Mouse (Mus musculus) inflammation-experienced regulatory T-cells, adult 6 months (primary cell): ENCODE results near the gene Nkx3-2. TPM values are rescaled to one million over a fixed set of nuclear protein-coding genes. Genes with fewer than 3 reads are reported as not detected.

Source experiments
- ATAC-seq: one replicate; pipeline ENCODE4 v1.8.0; 2017
- polyA plus RNA-seq, 3 experiments: library from polyadenylated mRNA; unstranded; fragments of 100-300 nt; shearing (Covaris generic); gene quantifications; one replicate each; pipeline ENCODE4 v1.2.1; 2017

Gene Nkx3-2
- polyA plus RNA-seq, 3 experiments from 2014 or later, result not detected

DNA sequence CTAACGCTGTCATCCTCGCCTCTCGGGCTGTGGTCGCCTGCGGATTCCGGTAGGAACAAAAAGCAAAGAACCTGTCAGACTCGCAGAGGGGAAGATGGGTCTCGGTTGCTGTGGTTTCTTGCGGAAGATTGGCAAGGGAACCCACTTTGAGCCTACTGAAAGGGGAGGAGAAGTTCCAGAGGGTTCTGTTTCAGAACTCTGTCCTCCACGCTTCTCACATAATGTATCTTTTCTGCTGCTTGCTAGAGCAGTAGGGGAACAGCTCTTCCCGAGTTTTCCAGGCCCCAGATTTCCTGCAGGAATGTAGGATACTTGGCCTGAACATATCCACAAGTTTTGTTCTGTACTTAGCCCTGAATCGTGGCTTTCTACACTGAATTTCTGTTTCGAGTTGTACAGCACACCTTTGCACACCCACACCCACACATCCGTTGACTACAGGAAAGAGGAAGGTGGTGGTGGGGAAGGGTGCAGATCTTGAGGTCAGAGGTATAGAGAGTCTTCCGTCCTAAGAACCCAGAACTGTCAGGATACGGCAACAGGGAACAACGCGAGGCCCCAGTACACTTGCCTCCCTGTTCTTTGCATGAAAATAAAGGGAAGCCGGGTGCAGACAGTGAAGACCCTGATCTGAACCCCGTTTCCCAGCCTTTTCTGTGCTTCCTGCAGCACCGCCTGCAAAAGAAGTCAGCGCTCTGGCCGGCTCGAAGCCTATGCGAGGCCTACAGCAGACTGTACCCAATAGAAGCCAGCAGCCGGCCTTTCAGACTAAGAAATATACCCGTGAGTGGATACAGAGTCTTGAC is 2.0 kb downstream of the Nkx3-2 start:
- no peak for ATAC-seq

DNA sequence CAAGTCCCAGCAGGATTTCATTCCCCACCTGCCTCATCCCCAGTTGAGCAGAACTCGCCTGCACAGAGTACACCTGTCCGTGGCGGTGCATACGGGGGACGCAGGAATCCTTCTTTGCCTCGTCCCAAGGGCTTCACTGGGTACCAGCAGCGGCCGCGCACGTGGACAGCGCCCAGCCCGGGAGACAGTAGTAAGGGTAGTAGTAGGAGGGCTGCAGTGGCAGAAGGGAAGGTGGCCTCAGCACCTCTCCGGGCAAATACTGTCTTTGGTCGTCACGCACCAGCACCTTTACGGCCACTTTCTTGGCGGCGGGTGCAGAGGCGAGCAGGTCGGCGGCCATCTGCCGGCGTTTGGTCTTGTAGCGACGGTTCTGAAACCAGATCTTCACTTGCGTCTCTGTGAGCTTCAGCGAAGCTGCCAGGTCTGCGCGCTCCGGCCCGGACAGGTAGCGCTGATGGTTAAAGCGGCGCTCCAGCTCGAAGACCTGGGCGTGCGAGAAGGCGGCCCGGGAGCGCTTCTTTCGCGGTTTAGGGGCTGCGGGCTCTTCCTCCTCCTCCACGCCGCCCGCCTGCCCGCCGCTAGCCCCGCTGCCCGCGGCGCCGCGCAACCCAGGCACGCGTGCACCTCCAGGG is 2.7 kb downstream of the Nkx3-2 start:
- ATAC-seq, result no peak

DNA sequence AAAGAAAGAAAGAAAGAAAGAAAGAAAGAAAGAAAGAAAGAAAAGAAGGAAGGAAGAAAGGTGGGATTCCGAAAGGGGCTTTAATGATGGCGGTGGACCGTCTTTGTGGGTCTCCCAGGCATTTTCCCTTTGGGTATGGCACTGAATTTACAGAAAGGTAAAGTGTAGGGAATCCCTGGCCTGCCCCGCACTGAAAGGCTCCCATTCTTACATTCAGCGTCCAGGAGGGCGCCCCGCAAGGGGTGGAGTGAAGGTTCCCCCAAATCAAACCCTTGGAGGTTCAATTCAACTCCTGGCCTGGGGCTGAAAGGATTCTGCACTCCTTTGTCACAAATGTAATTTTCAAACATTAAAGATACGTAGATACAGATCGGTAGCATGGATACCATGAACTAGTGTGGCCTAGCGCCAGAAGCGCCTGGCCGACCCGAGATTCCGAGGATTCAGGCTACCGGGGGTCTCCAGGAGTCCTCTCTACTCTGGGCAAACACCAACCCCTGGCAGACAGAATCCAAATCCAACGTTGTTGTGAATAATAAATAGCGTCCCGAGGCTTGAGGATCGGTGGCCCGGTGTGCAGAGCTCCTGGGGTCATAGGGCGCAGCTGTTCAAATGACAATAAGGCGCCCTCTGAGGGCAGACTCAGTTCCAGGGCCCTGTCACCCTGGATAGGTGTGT is 3.3 kb downstream of the Nkx3-2 start:
- ATAC-seq, result no peak

DNA sequence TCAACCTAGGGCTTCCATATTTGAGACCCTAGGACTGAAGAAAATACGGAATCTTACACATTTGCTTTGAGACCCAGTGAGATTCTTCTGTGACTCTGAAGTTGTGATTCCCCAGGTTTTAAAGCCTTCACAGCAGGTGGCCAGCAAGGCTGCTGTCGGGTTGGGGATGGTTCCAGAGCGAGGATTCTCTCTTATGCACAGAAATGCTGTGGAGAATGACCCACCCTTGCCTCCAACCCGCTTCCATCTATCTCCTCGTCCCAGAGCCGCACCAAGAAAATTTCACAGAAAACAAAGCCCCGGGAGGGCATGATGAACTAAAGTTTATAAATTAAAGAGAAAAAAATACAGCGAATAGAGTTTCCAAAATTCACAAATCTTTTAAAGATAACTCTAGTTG is 4.2 kb downstream of the Nkx3-2 start:
- ATAC-seq, result no peak

DNA sequence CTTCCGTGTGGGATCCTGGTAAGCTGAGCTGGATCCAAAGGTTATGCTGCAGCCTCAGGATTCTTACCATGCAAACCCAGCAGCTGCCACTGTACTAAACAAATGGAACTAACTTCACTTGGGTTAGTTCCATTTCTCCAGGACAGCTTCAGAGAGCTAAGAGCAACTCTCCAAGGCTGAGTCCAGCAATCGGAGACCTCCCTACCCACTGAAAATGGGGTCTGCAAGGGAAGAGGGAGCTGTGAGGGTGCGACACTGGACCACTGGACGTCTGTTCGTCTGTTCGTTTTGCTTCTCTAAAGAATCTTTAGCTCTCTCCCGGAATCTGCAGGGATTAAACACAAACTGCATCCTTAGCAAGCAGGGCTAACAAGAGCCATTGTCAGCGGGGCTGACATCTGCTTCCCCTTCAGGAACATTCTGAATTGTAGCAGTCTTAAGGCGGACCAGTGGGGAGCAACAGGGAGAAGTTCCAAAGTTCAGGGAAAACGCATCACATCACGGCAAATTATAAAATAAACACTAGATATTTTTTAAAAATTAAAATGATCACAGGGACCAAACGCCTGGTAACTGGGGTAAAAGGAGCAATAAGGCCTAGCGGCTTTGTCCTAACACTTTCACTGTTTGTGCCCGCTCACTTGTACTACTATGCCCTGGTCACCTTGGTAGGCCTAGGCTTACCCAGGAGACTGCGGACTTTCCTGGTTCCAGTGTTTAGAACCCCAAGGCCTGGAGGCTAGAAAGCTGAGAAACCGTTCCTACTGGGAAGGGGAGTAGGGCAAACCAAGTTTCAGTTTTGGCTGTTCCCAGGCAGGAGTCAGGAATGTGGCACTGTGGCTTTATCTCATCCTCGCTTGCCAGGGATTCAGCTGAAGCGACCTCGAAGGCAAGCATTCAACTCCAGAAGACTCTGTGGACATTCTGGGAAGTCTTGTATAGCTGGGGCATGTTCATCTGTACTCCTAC is 5.3 kb downstream of the Nkx3-2 start:
- no peak for ATAC-seq

DNA sequence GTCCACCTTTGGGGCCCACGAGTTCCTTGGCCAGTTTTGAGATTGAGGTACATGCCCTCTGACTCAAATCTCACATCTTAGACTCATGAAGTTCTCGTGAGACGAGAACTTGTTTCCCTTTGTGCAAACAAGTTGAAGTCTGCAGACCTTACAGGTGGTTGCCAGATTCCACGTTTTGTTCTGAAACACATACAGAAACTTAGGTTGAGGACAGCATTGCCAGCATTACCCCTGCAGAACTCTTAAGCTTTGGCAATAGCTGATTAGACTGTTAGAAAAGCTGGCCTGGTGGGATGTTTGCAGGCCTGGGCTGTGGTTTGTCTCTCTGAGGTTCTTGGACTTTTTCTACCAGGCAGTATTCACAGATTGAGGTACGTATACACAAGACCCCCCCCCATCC is 7.0 kb downstream of the Nkx3-2 start:
- ATAC-seq, result no peak

DNA sequence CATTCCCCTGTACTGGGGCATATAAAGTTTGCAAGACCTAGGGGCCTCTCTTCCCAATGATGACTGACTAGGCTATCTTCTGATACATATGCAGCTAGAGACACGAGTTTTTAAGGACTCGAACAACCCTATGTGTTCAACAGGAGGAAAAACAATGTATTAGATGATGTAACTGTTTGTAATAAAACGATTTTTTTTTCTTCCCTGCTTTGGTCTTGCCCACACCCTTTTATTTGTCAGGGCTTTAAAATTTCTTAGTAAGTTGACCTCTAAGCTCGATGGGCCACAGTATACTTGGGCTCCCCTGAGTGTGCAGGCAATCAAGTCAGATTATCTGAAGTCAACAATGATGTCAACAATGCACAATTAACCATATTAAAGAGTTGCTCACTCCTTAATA is 7.9 kb downstream of the Nkx3-2 start:
- ATAC-seq, result no peak

DNA sequence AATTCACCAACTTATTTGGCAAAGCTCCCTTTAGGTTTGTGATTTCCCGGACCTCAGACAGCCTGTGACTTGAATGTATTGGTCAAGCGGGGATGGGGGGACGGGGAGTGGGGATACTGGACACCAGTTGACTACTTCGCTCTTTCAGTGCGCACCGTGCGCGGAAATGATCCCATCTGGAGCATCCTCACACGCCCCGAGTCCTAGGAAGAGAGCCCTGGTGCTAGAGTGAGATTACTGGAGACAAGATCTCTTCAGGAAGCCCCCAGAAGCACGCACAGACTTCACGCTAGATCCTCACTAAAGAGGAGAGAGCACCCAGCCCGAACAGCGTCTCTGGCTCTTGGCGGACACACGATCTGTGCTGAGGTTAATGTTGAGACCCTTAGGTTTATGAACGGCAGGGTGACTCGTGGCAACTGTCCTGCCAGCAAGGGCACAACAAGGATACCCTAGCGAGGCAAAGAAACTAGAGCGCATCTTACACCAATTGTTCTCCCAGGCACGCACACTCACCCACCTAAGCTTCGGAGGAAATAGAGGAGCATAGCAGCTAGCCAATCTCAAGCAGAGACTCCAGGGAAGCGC is 8.8 kb downstream of the Nkx3-2 start:
- no peak for ATAC-seq

DNA sequence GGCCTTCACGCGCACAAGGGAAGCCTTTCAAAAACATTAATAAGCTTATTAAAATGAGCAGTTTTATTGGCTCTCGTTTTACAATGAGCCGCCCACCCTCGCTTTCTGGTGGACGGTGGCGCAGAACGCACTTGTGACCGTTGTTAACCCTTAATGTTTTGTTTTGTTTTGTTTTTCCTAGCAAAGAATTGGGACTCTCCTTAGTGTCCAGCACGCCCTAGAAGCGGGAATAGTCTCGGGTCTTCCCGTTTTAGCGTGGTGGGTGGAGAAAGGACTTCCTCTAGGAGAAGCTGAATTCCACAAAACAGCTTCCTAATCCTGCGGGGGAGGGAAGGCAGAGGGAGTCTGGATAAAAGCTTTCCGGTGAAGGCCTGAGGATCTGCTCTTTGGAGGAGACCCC is 9.5 kb downstream of the Nkx3-2 start:
- no peak for ATAC-seq

DNA sequence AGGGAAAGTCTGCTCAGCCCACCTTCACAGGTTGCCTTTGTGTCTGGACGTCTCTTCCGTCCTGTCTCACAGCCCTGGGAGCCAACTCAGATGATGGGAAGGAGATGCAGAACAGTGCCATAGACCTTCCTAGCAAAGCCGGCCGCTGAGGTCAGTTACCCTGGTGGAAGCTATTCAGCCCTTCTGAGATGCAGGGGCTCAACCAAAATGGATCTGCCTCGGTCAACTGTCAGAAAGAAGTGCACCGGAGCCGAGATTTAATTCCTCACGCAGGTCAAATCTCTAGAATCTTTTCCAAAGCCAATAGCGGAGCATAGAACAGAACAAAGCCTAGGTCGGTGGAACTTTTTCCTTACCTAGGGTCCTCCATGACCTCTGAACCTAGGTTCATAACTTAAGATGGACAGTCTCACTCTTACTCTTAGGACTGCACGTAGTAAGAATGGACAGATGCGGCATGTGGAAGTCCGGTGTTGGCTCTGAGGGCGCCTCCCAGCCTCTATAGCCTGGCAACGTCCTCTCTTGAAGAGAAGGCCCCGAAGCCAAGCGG is 10.0 kb downstream of the Nkx3-2 start:
- ATAC-seq, result no peak

DNA sequence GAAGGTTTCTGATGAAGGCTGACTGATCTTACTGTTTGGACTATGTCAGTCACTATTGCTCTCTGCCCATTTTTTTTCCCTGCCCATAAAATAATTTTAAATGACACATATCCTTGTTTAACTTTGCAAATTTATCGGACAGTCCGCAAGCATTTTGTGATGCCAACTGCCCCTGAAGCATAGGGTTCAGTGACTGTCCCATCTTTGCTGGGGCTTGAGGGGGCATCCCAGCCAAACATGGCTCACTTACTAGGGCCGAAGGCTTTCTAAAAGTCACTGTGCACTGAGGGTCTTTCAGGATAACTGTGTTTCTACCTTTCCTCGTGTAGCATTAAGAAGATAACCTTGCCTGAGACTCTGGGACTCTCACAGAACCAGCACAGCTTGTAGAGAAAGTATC is 11.6 kb downstream of the Nkx3-2 start:
- ATAC-seq, result no peak

DNA sequence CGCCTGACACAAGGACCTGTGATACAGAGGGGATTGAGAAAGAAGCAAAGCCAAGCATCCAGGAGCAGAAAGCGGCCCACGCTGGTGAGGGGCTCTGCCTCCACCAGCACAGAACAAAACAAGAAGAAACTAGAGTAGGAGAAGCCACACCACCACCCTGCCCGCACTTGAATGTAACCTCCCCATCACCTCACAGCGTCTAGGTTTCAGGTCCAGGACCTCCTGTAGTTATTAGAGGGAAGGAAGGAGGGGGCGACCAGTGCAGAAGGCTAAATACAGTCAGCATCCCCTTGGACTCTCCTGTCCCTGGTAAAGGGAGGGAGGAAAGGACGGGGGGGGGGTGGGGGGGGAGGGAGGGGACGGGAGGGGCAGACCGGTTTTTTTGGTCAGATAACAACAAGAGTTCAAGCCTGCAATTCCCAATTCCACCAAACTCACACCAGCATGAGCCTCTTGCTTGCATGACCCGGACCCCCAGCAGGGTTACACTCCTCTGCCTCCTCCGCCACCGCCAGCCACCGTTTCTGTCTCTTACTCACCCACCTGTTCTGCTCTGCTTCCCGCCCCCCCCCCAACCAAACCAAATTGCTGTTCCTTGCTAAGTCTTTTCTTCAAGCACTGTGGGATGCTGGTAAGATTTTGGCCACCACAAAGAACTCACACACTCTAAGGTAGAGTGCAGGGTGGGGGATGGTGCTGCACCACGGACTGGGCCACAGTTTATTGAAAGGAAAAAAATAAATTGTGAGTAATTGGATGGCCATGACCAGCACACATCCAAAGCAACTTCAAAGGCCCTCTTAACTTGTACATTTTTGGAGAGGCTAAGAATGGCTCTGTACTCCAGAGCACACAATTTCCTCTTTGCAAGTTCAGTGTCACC is 19.2 kb downstream of the Nkx3-2 start:
- no peak for ATAC-seq

DNA sequence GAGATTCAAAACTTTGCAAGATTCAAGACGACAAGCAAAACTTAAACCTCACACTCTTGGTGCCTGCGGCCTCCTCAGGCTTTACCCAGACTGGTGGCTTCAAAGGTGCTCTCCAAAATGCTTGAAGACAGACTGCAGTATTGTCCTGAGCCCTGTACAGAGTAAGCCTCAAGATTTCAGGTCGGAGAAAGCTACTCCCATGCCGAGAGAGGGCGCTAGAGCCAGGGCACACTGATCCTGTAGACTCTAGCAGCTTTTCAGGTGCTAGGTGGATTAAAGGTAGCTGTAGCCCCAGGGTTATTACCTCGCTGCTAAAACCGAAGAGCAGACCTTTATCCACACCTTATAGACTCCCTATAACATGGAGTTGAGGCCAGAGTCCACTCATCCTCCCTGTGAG is 20.1 kb downstream of the Nkx3-2 start:
- no peak for ATAC-seq

DNA sequence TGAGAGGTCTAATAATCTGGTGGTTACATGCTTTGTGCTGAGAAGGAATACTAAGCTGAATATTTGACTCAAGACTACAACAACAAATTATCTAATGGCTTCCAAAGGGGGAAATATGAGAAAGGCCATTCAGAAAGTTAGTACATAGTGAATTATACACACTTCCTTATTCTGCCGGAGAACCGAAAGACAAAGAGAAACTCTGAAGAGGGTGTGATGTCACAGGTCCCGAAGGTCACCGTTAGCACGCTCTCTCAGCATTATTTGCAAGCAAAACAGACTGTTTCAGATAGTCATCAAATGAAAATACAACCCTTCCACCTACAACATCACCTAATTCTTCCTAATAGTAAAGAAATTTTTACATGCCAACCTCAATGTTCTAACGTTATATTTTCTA is 25.5 kb downstream of the Nkx3-2 start:
- ATAC-seq, result peak; percentile 48

DNA sequence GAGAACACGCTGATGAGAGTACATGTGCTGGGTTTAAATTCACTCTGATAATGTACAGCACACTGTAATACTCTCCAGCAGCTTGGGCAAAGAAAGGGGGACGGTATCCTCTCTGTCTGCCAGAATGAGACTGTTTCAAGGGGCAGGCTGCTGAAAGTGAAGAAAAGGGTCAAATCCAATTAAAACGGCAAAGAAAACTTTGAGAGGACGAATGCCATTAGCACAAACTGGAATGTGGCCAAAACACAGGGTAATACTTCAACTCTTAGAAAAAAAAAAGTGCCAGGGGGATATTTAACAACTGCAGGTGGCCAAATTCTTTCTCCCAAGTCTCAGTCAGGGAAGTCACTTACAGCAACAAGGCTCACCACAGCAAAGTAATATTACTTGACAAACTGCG is 27.3 kb downstream of the Nkx3-2 start:
- ATAC-seq, result no peak

DNA sequence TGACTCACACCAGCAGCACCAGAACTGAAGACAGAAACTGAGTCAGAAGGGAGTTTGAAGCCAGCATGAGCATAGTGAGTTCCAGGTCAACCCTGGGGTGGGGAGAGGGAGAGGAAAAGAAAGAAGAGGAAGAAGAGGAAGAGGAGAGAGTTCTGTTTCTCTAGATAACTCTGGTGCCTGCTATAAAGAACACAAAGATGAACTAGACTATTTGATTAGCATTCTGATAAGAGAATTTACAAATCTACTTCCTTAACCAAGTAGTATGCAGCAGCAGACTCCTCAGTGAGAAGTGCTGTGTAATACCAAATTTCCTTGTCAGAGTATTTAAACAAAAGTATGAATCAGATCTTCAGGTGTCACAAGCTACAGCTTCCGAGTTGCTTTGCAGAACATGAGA is 37.3 kb downstream of the Nkx3-2 start:
- no peak for ATAC-seq

DNA sequence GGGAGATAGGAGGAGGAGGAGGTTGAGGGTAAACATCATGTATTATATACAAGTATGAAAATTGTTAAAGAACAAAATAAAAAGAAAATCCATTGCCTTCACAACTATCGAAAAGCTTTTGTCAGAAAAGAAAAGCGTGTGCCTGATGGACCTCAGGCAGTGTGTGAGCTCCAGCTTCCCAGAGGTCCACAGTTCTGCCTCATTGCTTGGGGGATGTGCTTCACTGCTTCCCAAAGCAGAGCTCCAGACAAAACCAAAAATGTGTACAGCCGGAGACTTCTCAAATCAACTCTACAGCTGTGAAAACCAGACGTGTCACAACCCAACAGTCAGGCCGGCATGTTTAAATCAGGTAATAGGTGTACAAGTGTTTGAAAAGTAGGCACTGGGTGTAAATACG is 38.7 kb downstream of the Nkx3-2 start:
- no peak for ATAC-seq
